ENCODE assay signal across 22 mouse cellular contexts in the genomic region with DNA sequence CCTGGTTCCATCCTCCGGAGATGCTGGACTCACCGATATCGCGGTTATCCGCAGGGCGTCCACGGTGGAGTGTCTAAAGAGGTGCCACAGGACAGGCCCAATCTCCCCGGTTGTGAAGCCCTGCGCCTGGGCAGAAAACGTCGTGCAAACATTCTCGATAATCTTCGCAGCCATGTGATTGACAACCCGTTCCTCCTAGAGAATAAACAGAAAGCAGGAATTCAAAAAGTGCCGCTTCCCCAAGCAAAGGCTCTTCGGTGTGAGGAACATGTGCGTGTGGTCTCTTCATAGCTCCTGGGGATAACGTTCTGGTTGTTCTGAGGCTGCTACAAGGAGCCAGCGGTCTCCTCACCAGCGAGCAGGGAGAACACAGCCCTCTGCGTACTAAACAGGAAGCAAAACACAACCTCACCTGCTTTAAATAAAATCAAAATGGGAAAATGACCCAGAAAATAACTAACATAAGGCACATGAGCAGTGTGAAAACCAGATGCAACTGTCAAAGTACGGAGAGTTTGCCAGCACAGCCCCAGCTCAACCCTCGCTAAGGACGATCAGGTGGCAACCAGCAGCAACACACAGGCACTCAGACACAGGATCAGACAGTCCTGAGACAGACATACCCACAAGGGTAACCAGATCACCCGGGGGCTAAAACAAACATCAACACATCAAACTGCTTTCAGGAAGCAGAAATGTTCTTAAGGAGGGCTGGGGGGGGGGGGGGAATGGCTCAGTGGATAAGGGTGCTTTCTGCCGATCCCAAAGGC.
"Had no signal": no experiment of that assay in that cellular context is flagged by ENCODE, and none has a peak within 500 bp of the region (broad histone marks: within the 10 kb centered on the region; RNA-seq: fewer than 3 reads in every experiment).

No protein-coding gene starts in this region.

- H3K27me3 ChIP-seq: hindbrain, embryonic 13.5 days; hindbrain, embryonic 15.5 days; limb, embryonic 13.5 days; limb, embryonic 15.5 days; liver, embryonic 12.5 days had no signal

- H3K4me1 ChIP-seq: hindbrain, embryonic 13.5 days; hindbrain, embryonic 15.5 days; limb, embryonic 13.5 days; limb, embryonic 15.5 days; liver, embryonic 12.5 days had no signal

- H3K36me3 ChIP-seq: liver, embryonic 12.5 days had no signal

- DNase-seq: gastrocnemius, postnatal 14 days; gastrocnemius, postnatal 36 days; heart, adult 18-20 months; heart, postnatal 10 days; heart, postnatal 36 days; kidney, adult 11 months; kidney, adult 2 months; kidney, postnatal 14 days; kidney, postnatal 36 days; layer of hippocampus, adult 9-11 months; layer of hippocampus, postnatal 36 days; left cerebral cortex, postnatal 4 days had no signal

- H3K4me2 ChIP-seq: heart, embryonic 11.5 days; hindbrain, embryonic 13.5 days; hindbrain, embryonic 15.5 days; limb, embryonic 13.5 days; limb, embryonic 15.5 days; liver, embryonic 12.5 days had no signal

- H3K27ac ChIP-seq: hindbrain, embryonic 13.5 days; hindbrain, embryonic 15.5 days; hindbrain, postnatal 0 days; kidney, postnatal 0 days; limb, embryonic 13.5 days; limb, embryonic 15.5 days; liver, embryonic 12.5 days; liver, embryonic 14.5 days had no signal

- ATAC-seq: hindbrain, postnatal 0 days; intestine, embryonic 16.5 days; liver, embryonic 12.5 days had no signal

- H3K4me3 ChIP-seq: hindbrain, embryonic 13.5 days; hindbrain, embryonic 15.5 days; limb, embryonic 13.5 days; limb, embryonic 15.5 days; liver, embryonic 12.5 days had no signal

- H3K9ac ChIP-seq: hindbrain, embryonic 13.5 days; hindbrain, embryonic 15.5 days; limb, embryonic 13.5 days; limb, embryonic 15.5 days; liver, embryonic 12.5 days; liver, embryonic 14.5 days had no signal
